Mouse (Mus musculus): ENCODE results near the gene Slc26a5.

Slc26a5 gene

DNA sequence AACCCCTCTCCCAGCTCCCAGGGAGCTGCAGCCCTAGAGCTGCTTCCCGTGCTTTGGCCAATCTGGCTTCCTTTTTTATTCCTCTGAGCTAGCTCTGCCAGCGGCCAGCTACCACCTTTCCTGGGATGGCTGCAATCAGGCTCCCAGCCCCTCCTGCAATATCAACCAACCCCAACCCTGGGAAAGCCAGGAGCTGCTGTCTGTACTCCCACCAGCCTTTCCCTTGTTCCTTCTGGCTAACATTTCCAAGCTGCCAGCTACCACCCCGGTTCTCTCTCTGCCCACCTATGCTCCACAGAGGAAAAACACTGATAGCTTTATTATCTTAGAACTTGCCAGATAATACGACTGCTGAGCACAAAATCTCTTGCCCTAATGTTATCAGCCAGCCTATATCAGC lies 60.6 kb downstream of the Slc26a5 start:
- no peak for DNase-seq

GRCm38 (mm10) chr5:21803691-21804188 lies 61.7 kb downstream of the Slc26a5 start:
- DNase-seq = no peak

GRCm38 (mm10) chr5:21802907-21803306 lies 62.5 kb downstream of the Slc26a5 start:
- no peak for DNase-seq

DNA sequence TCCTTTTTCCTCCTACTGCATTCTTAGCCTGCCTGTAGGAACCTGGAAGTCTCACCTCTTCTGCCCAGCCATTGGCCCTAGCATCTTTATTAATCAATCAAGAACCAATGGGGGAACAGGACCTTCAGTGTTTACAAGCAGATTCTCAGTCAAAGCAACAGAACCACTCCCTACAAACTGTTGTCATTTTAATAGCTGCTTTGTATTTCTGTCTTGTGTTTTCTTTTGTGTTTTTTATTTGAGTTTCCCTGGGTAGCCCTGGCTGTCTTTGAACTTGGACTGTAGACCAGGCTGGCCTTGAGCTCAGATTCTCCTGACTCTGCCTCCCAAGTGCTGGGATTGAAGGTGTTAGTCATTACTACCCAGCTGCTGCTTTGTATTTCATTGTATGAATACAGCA lies 73.2 kb downstream of the Slc26a5 start:
- no peak for DNase-seq

DNA sequence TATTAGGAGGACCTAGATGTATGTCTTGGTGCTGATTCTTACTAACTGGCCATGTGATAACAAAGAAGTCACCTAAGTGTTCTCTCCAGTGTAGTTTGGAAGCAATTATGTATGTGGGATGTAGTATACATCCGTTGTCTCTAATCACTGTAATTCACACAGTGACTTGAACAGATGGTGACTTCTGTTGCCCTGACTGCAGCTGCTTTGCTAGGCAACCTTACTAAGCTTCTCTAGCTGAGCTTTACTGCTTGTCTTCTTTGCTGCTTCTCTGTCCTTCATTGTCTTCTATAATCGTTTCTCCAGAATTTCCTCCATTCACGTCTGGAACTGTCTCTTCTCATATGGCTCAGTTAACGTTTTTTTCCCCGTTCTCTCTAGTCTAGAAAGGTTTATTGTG lies 76.3 kb downstream of the Slc26a5 start:
- DNase-seq = no peak

DNA sequence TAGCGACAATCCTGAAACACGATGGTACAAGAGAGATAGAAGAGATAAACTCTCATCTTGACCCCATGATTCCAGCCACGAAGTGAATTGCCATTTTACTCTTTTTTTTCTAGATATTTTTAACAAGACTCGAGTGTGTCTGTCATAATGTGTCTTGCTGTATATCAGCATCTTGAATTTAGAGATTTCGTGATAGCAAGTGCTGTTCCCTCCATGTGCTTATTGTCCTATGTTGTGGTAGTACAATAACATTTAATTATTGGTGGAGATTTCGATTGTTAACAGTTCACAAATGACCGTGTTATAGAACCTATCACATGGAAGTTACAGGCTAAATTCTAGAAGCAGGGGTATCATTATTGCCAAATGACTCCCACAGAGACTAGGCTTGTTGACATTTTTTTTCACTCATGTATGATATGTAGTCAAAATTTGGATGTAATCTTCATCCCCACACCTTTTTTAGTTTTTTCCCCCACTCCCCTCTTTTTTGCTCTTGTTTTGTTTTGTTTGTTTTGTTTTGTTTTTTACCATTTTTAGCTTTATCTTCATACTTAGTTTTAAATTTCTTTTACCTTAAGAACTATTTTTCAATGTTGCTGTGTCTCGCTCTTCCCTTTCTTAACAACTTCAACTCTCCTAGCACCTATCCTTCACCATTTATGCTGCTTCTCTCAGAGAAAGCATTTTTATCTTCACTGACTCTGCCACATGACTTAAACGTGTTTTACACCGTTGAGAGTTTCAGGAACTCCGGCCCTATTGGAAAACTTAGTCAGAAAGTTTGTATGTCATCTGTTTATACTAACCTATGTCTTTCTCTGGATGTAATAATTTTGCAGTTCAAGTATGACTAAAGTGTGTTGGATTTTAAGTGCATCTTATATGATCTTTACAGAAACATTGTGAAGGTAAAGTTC lies 78.0 kb downstream of the Slc26a5 start:
- DNase-seq = no peak

- DNase-seq = peak; percentile 90
Measured at GRCm38 (mm10) chr5:21786258-21787185, 78.9 kb downstream of the Slc26a5 start.

DNA sequence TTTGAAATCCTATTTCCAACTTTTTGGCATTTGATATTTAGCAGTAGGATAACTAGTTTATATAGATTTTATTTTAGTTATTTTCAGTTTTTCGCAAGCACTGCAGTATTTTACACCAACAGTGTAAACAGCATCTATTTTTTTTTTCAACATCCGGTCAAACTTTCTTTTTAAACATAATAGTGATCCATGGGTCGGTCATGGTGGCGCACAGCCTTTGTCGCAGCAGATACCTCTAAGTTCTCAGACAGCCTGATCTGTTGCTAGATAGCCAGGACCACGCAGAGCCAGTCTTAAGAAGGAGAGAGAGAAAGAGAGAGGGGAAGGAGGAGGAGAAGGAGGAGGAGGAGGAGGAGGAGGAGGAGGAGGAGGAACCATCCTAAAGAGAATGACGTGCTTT lies 79.6 kb downstream of the Slc26a5 start:
- no peak for DNase-seq

DNA sequence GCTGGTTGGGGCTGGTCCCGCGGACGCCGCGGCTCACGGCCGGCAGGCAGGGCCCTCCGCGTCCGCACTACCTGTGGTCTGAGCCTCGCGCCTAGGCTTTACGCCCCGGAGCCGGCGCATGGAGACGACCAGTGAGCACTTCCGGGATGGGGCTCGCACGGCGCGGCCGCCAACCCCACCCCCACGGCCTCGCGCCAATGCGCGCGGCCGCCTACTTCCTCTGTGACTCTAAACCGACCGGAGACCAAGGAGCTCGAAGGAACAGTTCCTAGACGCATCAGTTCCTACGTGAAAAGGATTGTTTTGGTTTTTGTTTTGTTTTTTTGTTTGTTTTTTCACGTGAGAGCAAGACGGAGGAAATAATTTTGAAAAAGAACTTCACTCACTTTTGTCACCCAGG lies 80.4 kb downstream of the Slc26a5 start, which contains the start of the genes Dnajc2 and Psmc2:
Gene Dnajc2, minus strand, starts transcription at position 199 of the 400 bp plus-strand sequence.
Gene Psmc2, plus strand, starts transcription at position 231 of the 400 bp plus-strand sequence.
- DNase-seq = peak; percentile 88

- DNase-seq = peak; percentile 7
Measured at GRCm38 (mm10) chr5:21784161-21785052, 81.0 kb downstream of the Slc26a5 start.

DNA sequence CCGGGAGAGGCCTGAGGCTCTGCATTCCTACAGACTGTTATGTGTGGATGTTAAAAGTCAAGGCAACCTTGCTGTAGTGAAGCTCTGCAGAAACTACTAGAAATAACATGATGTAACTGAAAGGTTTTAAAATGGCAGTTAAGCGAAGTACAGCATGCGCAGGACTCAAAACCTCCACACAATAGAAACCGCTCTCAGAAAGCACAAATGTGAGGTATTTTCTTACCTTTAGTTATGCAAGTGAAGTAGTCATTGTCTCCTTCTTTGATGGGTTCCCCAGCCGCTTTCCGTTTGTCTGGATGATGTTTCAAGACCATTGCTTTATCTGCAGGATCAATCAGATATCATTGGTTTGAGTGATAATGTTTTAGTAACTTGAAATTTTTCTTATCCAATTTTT lies 88.9 kb downstream of the Slc26a5 start:
- DNase-seq = no peak

- DNase-seq = no peak
Measured at GRCm38 (mm10) chr5:21769841-21770240, 95.6 kb downstream of the Slc26a5 start.

GRCm38 (mm10) chr5:21768506-21768905 lies 96.9 kb downstream of the Slc26a5 start:
- no peak for DNase-seq

Measured in cerebellum, adult 8-10 months (tissue).